Mouse (Mus musculus): ENCODE data around the gene Cox8a.

Gene Cox8a

GRCm38 (mm10) chr19:7236011-7236410 is 18.6 kb upstream of the Cox8a start:
- ChIA-PET POLR2A (interaction anchor here in 3 of 4 experiments (0.6 to 15.7 kb wide), 21 partner anchors 9 to 262 kb away, joined by 3 to 339 read pairs (median 5); partner anchors contain the start of genes Cox8a (in 3 of the 3), Rcor2 (in 2 of the 3), Otub1 (in 1 of the 3) and Stip1 (in 1 of the 3)), CTCF (interaction anchor here (0.6 to 2.3 kb wide), 14 partner anchors 10 to 256 kb away, joined by 3 to 16 read pairs (median 6); partner anchors contain the start of genes Cox8a (in 1 of the 4) and Fkbp2 (in 1 of the 4))

- POLR2A ChIA-PET: interaction anchor here (0.6 to 15.7 kb wide), 44 partner anchors 9 to 1626 kb away, joined by 3 to 339 read pairs (median 4); partner anchors contain the start of genes Cox8a (in 3 of the 4), 2700081O15Rik (in 2 of the 4), Rcor2 (in 2 of the 4) and Macrod1 (in 1 of the 4)
- CTCF ChIA-PET: interaction anchor here (0.6 to 2.3 kb wide), 74 partner anchors 8 to 1813 kb away, joined by 3 to 16 read pairs (median 4); partner anchors contain the start of genes 2700081O15Rik (in 2 of the 4), Cox8a (in 2 of the 4), Bad (in 1 of the 4) and Fkbp2 (in 1 of the 4)
Measured at GRCm38 (mm10) chr19:7235461-7235860, 18.0 kb upstream of the Cox8a start.

GRCm38 (mm10) chr19:7234537-7235221 is 17.3 kb upstream of the Cox8a start:
- POLR2A ChIA-PET: interaction anchor here (0.6 to 15.7 kb wide), 39 partner anchors 8 to 1627 kb away, joined by 3 to 339 read pairs (median 4); partner anchors contain the start of genes 2700081O15Rik (in 2 of the 4), Cox8a (in 2 of the 4), Rcor2 (in 2 of the 4) and Macrod1 (in 1 of the 4)

GRCm38 (mm10) chr19:7226511-7226914 is 9.1 kb upstream of the Cox8a start:
- ChIA-PET POLR2A (interaction anchor here in 3 of 4 experiments (0.7 to 1.6 kb wide), 19 partner anchors 8 to 127 kb away, joined by 3 to 9 read pairs (median 3); partner anchors contain the start of genes Cox8a (in 3 of the 3), Rcor2 (in 2 of the 3), Naa40 (in 1 of the 3) and Otub1 (in 1 of the 3)), CTCF (interaction anchor here in 3 of 4 experiments (0.5 to 1.4 kb wide), 7 partner anchors 9 to 391 kb away, joined by 3 to 7 read pairs (median 3); partner anchors contain the start of genes Cox8a (in 1 of the 3) and Rcor2 (in 1 of the 3))

More at GRCm38 (mm10) chr19:7234537-7235221, 17.3 kb upstream of the Cox8a start:
- CTCF ChIA-PET: interaction anchor here (0.6 to 2.3 kb wide), 71 partner anchors 8 to 670 kb away, joined by 3 to 16 read pairs (median 4); partner anchors contain the start of genes 2700081O15Rik (in 2 of the 4), Cox8a (in 2 of the 4), Bad (in 1 of the 4) and Fkbp2 (in 1 of the 4)

GRCm38 (mm10) chr19:7225096-7225690 is 7.8 kb upstream of the Cox8a start:
- ChIA-PET CTCF (interaction anchor here in 2 of 4 experiments (0.7 to 1.7 kb wide), 2 partner anchors 9 to 10 kb away, joined by 7 to 9 read pairs; no protein-coding TSS in a partner anchor), POLR2A (interaction anchor here in 2 of 4 experiments (0.6 to 12.5 kb wide), 11 partner anchors 11 to 163 kb away, joined by 3 to 171 read pairs (median 4); partner anchors contain the start of genes Naa40 (in 2 of the 2), Otub1 (in 2 of the 2) and Rcor2 (in 1 of the 2))

- ChIA-PET POLR2A (interaction anchor here in 2 of 4 experiments (1.0 to 12.5 kb wide), 19 partner anchors 7 to 166 kb away, joined by 3 to 171 read pairs (median 6); partner anchors contain the start of genes Naa40 (in 2 of the 2), Otub1 (in 2 of the 2) and Rcor2 (in 1 of the 2)), CTCF (interaction anchor here in 3 of 4 experiments (0.5 to 1.9 kb wide), 6 partner anchors 10 to 110 kb away, joined by 3 to 9 read pairs (median 6); no protein-coding TSS in a partner anchor)
Measured at GRCm38 (mm10) chr19:7224253-7224652, 6.8 kb upstream of the Cox8a start.

GRCm38 (mm10) chr19:7223488-7223887 is 6.1 kb upstream of the Cox8a start:
- POLR2A ChIA-PET: interaction anchor here in 3 of 4 experiments (0.8 to 12.5 kb wide), 21 partner anchors 8 to 195 kb away, joined by 3 to 171 read pairs (median 4); partner anchors contain the start of genes Naa40 (in 2 of the 3), Otub1 (in 1 of the 3) and Rcor2 (in 1 of the 3)
- CTCF ChIA-PET: interaction anchor here in 2 of 4 experiments (0.5 to 1.9 kb wide), 4 partner anchors 12 to 217 kb away, joined by 3 to 9 read pairs (median 4); no protein-coding TSS in a partner anchor

GRCm38 (mm10) chr19:7222196-7222595 is 4.8 kb upstream of the Cox8a start:
- ChIA-PET POLR2A (interaction anchor here (0.6 to 12.5 kb wide), 46 partner anchors 8 to 850 kb away, joined by 3 to 171 read pairs (median 4); partner anchors contain the start of genes Naa40 (in 2 of the 4), Nudt22 (in 2 of the 4), Otub1 (in 2 of the 4) and Trpt1 (in 2 of the 4)), CTCF (interaction anchor here in 2 of 4 experiments (0.7 to 2.5 kb wide), 6 partner anchors 13 to 215 kb away, joined by 3 to 10 read pairs (median 4); no protein-coding TSS in a partner anchor)

- CTCF ChIA-PET: interaction anchor here in 3 of 4 experiments (0.6 to 2.9 kb wide), 3 partner anchors 16 to 1763 kb away, joined by 3 to 14 read pairs (median 3); no protein-coding TSS in a partner anchor
Measured at GRCm38 (mm10) chr19:7218753-7219152, 1.3 kb upstream of the Cox8a start.

GRCm38 (mm10) chr19:7217926-7218267 is 481 bp upstream of the Cox8a start:
- ChIA-PET CTCF (interaction anchor here in 3 of 4 experiments (0.5 to 2.9 kb wide), 15 partner anchors 17 to 305 kb away, joined by 3 to 14 read pairs (median 3); partner anchors contain the start of genes 2700081O15Rik (in 2 of the 3) and Rcor2 (in 1 of the 3)), POLR2A (interaction anchor here (0.6 to 12.5 kb wide), 94 partner anchors 9 to 1495 kb away, joined by 3 to 171 read pairs (median 4); partner anchors contain the start of genes Otub1 (in 3 of the 4), Naa40 (in 2 of the 4), Stip1 (in 2 of the 4) and 2700081O15Rik (in 1 of the 4))

More at GRCm38 (mm10) chr19:7218753-7219152, 1.3 kb upstream of the Cox8a start:
- POLR2A ChIA-PET: interaction anchor here in 3 of 4 experiments (0.7 to 12.5 kb wide), 10 partner anchors 8 to 279 kb away, joined by 3 to 171 read pairs (median 5); partner anchors contain the start of genes Otub1 (in 2 of the 3) and Naa40 (in 1 of the 3)

GRCm38 (mm10) chr19:7214484-7214883 is 2.9 kb downstream of the Cox8a start:
- POLR2A ChIA-PET: interaction anchor here in 3 of 4 experiments (0.6 to 12.5 kb wide), 15 partner anchors 7 to 186 kb away, joined by 3 to 171 read pairs (median 5); partner anchors contain the start of genes Naa40 (in 1 of the 3), Otub1 (in 1 of the 3) and Stip1 (in 1 of the 3)

GRCm38 (mm10) chr19:7213010-7213409 is 4.4 kb downstream of the Cox8a start:
- ChIA-PET POLR2A (interaction anchor here in 2 of 4 experiments (0.9 to 12.5 kb wide), 9 partner anchors 9 to 174 kb away, joined by 3 to 171 read pairs (median 4); partner anchors contain the start of gene Naa40 (in 1 of the 2)), CTCF (interaction anchor here (0.8 to 1.5 kb wide), 8 partner anchors 23 to 173 kb away, joined by 3 to 6 read pairs (median 3); partner anchors contain the start of genes Rcor2 (in 1 of the 4) and Stip1 (in 1 of the 4))

More at GRCm38 (mm10) chr19:7214484-7214883, 2.9 kb downstream of the Cox8a start:
- CTCF ChIA-PET: interaction anchor here in 3 of 4 experiments (0.5 to 1.6 kb wide), 8 partner anchors 21 to 634 kb away, joined by 3 to 6 read pairs (median 4); partner anchors contain the start of gene Stip1 (in 1 of the 3)

- ChIA-PET CTCF (interaction anchor here in 3 of 4 experiments (0.6 to 1.2 kb wide), 5 partner anchors 42 to 660 kb away, joined by 3 to 6 read pairs (median 3); no protein-coding TSS in a partner anchor), POLR2A (interaction anchor here in 1 of 4 experiments (0.9 to 1.1 kb wide), 4 partner anchors 9 to 173 kb away, joined by 3 to 5 read pairs (median 4); no protein-coding TSS in a partner anchor)
Measured at GRCm38 (mm10) chr19:7212216-7212615, 5.2 kb downstream of the Cox8a start.

- CTCF ChIA-PET: interaction anchor here in 3 of 4 experiments (0.6 to 1.6 kb wide), 10 partner anchors 43 to 177 kb away, joined by 3 to 5 read pairs (median 4); no protein-coding TSS in a partner anchor
- POLR2A ChIA-PET: interaction anchor here in 3 of 4 experiments (0.6 to 1.2 kb wide), 8 partner anchors 12 to 276 kb away, joined by 3 to 5 read pairs (median 3); partner anchors contain the start of gene Kcnk4 (in 1 of the 3)
Measured at GRCm38 (mm10) chr19:7209907-7210646, 7.3 kb downstream of the Cox8a start.

Data from embryonic stem cell, embryonic (primary cell).